Mouse (Mus musculus) urinary bladder, postnatal 14 days (tissue): ENCODE results near the gene Selenbp1.
"Not testable (repeated sequence)": the region's sequence is repeated elsewhere in the genome, so short reads cannot be mapped to it uniquely, and the experiment has no call there.

Experiments used
- DNase-seq: peaks from one replicate; pipeline ENCODE4 v3.0.0; 2021; ENCODE audit warnings: low spot score

The Selenbp1 gene

DNA sequence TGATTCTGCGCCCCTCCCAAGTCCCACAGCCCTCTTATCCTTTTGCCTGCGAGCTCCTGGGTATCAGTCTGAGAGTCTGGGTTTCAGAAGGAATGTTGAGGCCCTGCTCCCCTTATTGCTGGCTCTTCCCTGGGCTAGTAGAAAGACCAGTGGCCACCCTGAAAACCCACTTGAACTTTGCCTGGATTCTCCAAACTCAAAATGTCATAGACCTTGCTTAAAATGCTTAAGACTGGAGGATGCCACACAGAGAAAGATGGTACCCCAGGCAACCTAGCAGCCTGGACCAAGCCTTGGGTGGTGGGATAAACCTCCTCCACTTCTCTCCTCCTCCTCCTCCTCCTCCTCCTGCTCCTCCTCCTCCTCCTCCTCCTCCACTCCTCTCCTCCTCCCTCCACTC lies 748 bp downstream of the Selenbp1 start:
- not testable (repeated sequence) for DNase-seq

DNA sequence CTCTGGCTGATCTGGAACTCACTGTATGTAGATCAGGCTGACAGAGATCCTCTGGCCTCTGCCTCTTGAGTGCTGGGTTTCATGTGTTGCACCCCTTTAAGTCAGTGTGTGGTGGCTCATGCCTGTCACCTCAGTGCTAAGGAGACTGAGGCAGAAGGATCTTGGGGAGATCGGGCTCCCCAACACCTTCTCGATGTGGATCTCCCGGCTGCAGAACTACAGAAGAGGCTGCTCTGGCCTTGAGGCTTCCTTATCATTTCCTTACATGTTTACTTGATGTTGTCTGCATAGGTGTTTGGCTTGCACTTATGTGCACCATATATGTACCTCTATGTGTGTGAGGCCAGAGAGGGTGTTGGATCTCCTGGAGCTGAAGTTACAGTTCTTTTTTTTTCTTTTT lies 1.7 kb downstream of the Selenbp1 start:
- not testable (repeated sequence) for DNase-seq

DNA sequence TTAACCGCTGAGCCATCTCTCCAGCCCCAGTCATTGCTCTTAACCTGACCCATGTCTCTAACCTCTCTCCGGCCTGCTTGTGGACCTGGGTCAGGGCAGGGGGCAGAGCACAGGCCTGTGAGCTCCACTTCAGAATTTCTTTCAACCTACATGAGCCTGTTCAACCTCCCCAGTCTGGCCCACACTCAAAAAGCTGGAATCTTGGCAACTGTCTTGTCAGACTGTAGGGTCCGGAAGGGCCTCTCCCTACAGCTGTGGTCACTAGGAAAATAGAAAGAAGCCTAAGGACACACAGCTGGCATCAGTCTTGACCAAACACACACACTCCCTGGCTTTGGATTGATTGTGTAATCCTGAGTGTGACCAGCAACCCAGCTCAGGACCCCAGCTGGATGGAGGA lies 2.5 kb downstream of the Selenbp1 start:
- peak; percentile 77 for DNase-seq

DNA sequence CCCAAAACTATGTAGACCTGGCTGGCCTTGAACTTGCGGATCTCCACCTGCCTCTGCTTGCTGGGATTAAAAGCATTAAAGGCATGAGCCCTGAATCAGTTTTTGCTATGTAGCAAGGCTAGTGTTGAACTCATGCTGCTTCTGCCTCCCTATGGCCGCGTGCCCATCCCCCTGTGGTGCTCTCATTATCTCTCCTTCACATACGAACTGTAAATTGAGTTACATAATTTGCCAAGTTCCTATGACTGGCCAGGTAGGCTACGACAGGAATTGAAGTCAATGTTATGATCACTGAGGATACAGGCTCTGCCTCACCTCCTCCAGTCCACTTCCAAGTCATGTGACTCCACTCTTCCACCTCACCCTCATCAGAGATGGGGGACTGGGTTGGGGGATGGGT lies 3.3 kb downstream of the Selenbp1 start:
- DNase-seq, result not testable (repeated sequence)

DNA sequence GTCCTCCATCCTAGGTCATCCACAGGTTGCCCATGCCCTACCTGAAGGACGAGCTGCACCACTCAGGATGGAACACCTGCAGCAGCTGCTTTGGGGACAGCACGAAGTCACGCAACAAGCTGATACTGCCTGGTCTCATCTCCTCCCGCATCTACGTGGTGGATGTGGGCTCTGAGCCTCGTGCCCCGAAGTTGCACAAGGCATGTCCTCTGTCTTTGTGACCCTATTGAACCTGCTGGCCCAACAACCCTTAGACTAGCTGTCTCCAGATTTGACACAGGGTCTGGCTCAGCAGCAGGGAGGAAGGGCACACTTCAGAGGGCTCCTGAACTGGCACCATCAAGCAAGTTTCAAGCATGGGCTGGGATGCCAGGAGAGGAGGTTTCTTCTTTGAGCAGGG lies 4.3 kb downstream of the Selenbp1 start:
- not testable (repeated sequence) for DNase-seq

DNA sequence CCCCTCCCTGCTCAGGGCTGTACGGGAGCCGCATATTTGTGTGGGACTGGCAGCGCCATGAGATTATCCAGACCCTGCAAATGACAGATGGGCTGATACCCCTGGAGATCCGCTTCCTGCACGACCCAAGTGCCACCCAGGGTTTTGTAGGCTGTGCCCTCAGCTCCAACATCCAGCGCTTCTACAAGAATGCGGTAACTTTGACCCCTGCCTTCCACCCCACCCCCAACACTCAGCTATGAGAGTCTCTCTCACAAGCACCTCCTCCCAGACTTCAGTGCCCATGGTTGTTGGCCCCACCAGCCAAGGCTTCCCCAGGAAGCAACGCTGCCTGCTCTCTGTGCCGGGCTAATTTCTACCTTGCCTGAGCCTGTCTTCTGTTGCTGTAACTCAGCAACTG lies 7.2 kb downstream of the Selenbp1 start:
- not testable (repeated sequence) for DNase-seq

DNA sequence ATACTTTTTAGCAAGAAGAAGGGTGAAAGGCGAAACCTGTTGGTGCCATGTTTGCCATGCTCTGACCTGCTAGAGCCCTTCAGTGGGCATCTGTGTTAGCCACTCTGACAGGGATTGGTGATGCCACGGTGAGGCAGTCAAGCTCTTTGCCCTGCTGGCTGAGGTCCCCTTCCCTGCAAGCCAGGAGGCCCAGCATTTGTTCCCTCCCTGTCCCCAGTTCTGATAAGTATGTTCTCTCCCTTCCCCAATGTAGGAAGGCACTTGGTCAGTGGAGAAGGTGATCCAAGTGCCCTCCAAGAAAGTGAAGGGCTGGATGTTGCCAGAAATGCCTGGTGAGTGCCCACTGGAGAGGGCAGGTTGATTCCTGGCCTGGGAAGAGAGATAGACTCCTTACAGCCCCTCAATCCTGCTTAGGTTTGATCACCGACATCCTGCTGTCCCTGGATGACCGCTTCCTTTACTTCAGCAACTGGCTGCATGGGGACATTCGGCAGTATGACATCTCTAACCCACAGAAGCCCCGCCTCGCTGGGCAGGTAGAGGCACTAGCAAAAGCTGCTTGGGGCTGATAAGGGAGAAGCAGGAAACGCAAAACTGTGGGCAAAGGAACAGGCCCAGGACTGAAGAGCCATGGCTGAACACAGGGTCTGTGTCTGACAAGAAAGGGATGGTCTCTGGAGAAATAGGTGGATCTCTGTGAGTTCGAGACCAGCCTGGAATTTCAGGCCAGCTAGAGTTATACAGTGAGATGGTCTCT lies 9.5 kb downstream of the Selenbp1 start:
- not testable (repeated sequence) for DNase-seq

DNA sequence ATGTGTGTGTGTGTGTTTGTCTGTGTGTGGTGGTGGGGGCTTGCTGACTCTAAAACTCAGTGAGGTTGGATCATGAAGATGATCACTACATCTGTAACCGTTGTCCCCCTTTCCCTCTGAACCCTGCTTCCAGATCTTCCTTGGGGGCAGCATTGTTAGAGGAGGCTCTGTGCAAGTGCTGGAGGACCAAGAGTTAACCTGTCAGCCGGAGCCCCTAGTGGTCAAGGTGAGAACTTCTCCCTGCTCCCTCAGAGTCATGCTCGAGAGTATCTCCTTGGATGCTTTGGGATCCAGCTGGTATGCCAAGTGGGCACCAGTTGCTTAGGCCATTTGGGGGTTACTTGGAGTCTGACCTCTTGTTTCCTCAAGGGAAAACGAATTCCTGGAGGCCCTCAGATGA lies 10.8 kb downstream of the Selenbp1 start:
- not testable (repeated sequence) for DNase-seq

DNA sequence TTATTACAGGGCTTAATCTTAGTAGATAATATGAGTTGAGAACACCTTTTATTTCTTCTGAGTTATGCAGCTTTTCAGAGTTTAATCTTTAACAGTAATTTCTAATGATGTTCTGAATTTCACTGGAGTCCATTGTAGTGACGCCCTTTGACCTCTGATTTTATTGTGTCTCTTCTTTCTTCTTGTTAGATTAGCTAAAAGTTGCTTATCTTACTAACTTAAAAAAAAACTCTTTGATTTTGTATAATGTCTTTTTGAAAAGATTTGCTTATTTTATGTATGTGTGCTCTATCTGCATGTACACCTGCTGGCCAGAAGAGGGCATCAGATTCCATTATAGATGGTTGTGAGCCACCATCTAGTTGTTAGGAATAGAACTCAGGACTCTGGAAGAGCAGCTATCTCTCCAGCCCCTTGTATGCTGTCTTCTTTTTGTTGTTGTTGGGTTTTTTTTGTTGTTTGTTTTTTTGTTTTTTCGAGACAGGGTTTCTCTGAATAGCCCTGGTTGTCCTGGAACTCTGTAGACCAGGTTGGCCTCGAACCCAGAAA lies 15.3 kb downstream of the Selenbp1 start:
- DNase-seq, result no peak

DNA sequence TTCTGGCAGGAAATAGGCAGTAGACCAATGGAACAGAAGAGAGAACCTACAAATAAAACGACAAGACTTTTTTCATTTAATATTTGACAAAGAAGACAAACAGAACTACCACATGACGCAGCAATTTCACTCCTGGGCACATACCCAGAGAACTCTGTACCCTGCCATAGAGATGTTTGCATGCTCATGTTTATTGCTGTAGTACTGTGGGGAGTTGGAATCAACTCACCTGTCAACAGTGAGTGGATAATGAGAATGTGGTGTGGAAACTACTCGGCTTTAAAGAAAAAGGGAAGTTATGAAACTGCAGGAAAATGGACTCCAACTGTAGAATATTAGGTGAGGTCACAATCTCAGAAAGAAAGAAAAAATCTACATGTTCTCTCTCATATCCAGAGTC lies 16.8 kb downstream of the Selenbp1 start:
- no peak for DNase-seq

DNA sequence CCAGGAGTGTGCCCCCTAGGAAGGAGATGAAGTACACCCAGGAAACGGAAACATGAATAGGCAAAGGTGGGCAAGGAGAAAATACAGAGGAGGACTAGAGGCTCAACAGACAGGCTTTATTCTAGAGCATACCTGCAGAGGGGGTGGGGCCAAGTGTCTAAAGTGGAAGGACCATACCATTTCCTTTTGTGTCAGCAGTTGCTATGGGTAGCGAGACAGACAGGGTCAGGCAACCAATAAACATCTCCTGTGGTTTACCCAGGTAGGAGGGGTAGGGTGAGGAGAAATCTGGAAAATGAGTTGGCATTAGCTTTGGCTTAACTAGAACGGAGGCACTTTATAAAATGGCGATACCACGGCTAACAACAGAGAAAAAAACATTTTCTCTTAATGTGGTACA lies 19.9 kb downstream of the Selenbp1 start:
- DNase-seq, result peak; percentile 71

DNA sequence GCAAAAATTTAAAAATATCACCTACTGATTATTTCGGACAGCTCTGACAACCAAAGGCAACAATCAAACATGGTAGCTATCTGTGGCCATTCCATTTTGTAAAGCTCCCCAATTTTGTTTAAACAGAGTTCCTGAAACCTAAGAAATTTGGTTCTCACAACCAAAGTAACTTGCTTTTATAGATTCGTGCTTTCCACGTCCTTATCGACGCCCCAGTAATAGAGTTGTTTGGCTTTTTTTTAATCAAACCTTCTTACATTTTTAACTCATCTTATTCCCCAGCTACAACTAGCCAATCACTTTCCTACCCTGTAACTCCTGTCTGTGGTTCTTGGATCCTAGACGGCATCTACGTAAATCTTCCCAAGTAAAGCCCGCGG lies 20.5 kb downstream of the Selenbp1 start:
- no peak for DNase-seq

DNA sequence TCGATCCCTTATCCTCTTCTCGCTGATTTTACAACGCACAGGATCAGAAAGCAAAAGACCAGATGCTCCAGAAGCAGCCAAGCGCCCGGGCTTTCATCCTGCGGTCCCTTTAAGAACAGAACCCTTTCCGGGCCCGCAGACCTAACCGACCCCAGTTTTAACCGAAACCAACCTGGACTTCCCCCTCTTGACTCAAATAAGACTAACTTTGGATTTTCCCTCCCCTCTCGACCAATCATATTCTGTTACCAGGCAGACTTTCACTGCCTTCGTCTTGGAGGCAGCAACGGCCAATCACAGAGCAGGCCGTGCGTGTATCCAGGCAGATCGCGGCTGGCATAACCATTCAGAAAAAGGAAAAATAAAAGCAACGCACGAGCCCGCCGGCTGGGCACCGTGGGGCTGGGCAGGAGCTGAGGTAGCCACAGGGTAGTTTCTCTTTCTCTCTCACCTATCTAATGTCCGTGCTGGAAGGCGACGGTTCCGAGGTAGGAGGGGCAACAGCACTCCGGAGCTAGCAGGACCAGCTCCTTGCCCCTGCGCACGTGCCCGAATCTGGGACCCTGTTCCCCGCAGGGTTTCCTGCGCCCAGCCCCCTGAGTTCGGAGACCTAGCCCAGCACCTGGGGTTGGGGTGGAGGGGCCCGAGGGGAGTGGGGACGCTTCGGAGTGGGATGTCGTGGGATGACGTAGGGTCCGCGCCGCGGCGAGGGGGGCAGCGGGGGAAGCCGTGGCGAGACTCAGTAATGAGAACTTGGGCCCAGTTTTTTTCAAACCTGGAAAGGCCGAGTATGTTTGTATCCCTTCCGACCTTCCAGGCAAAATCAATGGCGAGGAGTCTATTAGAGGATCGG lies 21.1 kb downstream of the Selenbp1 start, which contains the start of gene Rfx5:
Gene Rfx5, plus strand, starts transcription at position 312 of the 853 bp plus-strand sequence.
- DNase-seq, result peak; percentile 93

DNA sequence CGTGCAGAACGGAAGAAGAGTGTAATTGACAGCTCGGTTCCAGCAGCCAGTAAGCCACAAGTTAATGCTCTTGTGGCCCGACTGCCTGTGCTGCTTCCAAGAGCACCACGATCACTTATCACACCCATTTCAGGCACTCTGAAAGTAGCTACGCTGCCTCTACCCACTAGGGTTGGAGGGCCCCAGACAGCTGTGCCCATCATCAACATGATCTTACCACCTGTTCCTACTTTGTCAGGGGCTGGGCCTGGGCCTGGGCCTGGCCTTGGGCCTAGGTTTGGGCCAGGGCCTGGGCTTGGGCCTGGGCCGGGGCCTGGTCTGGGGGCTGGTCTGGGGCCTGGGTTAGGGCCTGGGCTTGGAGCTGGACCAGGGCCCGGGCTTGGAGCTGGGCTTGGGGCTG lies 25.4 kb downstream of the Selenbp1 start:
- DNase-seq, result no peak

DNA sequence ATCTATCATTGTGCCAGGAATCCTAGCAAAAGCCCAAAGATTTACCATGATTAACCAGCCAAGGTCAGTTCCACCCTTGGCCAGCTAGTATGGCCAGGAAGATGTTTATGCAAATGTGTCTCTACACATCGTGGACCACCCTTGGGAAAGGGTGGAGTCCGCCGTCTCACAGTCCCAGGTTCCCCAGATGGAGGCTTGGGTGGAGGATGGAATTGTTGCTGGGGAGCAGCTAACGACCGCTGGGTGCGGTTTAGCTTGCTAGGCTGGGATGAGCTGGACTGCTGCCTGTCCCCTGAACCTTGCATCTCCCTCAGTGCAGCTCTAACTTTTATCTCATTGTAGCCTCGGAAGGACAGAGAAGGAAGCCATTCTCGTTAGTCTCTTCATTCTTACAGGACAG lies 27.0 kb downstream of the Selenbp1 start:
- no peak for DNase-seq

DNA sequence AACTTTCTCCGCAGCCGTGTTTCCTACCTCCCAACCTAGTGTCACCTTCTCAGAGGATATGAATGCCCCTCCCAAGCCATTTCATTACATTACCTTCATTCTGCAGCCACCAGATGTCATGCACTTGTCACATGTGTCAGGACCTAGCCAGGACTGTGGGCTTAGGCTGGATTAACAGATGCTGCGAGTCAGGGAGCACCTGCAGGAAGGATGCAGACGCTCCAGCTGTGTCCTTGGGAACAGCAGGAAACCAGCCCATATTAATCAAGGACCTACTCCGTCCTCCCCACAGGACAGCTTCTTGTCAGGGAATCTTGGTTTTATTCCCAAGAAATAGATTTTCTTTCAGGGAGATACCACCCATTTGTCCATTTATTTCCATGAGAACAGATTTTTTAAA lies 27.5 kb downstream of the Selenbp1 start:
- DNase-seq, result no peak

DNA sequence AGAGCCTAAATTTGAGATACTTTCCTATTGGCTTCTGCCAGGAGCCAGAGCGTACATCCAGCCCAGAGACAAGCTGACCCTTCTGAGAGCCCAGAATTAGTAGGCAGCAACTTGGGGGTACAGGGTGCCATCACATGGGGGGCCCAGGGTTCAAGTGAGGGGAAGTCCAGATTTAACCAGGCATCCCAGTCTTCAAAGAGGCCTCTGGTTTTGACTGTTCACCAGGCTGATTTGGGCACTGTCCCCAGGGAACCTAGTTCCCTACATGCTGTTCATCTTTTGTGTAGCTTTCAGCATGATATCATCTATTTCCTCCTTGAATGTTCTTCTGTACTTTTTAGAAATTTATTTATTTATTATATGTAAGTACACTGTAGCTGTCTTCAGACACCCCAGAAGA lies 32.1 kb downstream of the Selenbp1 start:
- no peak for DNase-seq

DNA sequence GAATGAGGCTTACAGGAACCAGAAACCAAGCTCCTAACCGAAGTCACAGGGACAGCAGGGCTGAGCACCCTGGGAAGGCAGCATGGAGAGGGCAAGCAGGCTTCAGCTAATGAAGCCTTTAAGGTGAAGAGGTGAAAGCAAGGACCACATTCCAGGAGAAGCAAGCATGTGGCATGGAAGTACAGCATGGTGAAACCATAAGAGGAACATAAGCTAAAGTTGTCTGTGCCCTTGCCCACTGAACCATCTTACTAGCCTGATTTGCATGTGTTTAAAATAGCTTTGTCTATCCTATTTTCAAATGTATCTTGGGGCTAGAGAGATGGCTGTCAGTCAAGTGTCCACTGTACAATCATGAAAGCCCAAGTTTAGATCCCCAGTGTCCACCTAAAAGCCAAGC lies 33.0 kb downstream of the Selenbp1 start:
- DNase-seq, result no peak

DNA sequence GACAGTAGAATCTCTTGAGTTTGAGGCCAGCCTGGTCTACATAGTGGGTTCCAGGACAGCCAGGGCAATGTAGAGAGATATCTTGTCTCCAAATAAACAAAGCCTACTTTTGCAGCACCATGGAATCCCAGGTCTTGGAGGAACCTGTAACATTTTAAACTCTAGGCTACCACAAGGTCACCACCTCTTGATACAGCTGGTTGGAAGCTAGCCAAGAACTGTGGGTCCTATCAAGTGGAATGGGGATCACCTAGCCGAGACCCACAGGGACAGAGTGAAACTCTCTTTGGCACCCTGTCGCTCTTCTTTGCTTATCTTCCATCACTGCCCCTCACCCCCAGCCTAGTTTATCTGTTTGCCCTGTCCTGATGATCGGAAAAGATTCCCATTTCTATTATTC lies 39.7 kb downstream of the Selenbp1 start:
- no peak for DNase-seq

DNA sequence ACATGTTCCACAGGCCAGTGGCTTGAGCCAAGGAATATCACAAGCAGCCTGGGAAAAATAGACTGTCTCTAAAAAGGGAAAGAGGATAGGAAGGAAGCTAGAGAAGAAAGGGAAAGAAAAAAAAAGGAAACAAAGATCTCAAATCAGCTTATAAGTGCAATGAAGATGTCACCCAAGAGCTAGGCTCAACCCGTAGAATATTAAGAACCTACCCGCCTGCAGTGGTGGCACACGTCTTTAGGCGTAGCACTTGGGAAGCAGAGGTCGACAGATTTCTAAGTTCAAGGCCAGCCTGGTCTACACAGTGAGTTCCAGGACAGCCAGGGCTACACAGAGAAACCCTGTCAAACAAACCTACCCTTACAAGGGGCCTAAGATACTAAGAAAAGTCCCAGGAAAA lies 40.8 kb downstream of the Selenbp1 start:
- DNase-seq, result no peak

DNA sequence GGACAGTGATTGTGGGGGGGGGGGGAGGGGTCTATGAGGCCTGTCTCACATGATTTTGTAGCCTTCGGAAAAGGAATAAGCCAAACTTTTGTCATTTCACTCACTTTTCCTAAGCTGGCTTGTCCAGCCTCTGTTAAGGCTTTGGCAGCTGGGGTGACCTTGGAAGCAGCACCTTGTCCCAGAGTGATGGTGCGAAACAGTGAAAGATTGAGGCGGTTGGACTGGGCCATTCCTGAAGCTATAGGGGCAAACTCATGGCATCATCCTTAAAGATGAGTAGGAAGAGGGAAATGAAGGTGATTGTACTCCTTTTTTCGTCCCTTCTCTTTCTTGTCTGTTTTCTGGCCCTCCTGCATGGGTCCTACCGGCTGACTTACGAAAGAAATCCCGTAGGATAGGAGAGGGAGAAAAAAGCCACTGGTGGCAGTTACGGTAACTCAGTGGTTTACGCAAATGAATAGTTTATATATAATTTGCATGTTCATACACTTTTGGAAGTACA lies 41.2 kb downstream of the Selenbp1 start:
- DNase-seq, result no peak

DNA sequence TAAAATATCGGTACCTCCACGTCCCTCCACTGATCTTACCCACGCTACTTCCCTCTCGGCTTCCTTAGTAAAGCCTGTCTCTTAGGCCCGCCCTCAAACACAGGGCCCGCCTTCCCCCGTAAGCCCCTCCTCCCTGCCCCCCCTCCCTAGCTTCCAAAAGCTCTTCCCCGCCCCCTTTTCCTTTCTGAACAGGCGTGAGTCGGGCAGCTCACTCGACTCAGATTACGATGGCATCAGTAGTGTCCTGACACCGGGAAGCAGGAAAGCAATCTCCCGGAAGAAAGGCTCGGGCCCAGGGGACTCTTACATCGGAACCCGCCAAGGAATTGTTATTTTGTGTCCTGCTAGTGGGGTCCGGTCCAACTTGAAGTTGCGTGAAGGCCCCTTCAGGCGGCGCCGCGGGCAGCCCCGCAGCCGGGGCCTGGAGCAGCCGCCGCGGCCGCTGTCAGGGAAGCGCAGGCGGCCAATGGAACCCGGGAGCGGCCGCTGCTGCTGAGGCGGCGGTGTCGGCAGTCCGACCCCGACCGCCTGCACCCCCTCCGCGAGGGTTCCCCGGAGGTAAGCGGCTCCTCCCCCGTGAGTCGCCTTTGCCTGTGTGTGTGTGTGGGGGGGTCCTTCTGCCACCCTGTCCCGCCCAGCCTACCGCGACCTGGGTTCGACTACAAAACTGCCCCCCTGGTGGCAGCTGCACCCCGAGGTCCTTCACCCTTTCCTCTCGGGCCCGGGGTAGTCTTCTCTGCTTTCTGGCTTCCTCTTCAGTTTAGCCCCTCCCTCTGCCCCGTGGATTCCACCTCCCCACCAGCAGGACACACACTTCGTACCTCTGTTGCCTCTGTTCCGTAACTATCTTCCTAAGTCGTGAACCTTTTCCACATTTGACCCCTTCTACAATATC lies 41.9 kb downstream of the Selenbp1 start, which contains the start of gene Pi4kb:
Gene Pi4kb, plus strand, starts transcription at position 204 of the 895 bp plus-strand sequence.
- peak; percentile 85 for DNase-seq
